Mouse (Mus musculus) ES-Bruce4 (cell line): ENCODE results near the gene Clec16a.

Source experiments
- CTCF ChIP-seq: IDR thresholded peaks from one replicate; pipeline ENCODE4 v1.8.1; 2011; ENCODE audit warnings: low read depth, low read length
- POLR2A ChIP-seq: IDR thresholded peaks from one replicate; pipeline ENCODE4 v1.8.1; 2011; ENCODE audit warnings: low read length; ENCODE audit not compliant: insufficient read depth

GRCm38 (mm10) chr16:10693424-10693823, 148.3 kb downstream of the Clec16a start:
- TF ChIP-seq CTCF, result no peak
- TF ChIP-seq POLR2A, result no peak
